ENCODE assay signal across 10 mouse cellular contexts in genomic region chr9:110535114-110535513, GRCm38 (mm10). TPM values are rescaled to one million over a fixed set of nuclear protein-coding genes. Genes with fewer than 3 reads are reported as not detected.
DNase-seq lines count a peak whose midpoint lies in the region; ATAC-seq and TF ChIP-seq lines count a peak whose summit lies in the region.
"Had no signal": no experiment of that assay in that cellular context is flagged by ENCODE, and none has a peak within 500 bp of the region (broad histone marks: within the 10 kb centered on the region; RNA-seq: fewer than 3 reads in every experiment).

No protein-coding gene starts in this region.

- TF ChIP-seq CTCF in lung, embryonic 14.5 days (IDR thresholded peaks at IDR 0.05; ENCODE audit: low read depth), result no peak

- H3K27ac ChIP-seq in forebrain, embryonic 10.5 days, result no peak overlapping the region
- no peak overlapping the region for H3K27ac ChIP-seq in forebrain, embryonic 16.5 days (ENCODE audit: low read length)
- H3K27ac ChIP-seq in lung, embryonic 14.5 days (ENCODE audit: low read depth), result no peak overlapping the region
- H3K27ac ChIP-seq in forebrain, embryonic 13.5 days, result no peak overlapping the region
- H3K27ac ChIP-seq in midbrain, embryonic 14.5 days (replicated peaks; ENCODE audit: low read depth, low read length), result no peak overlapping the region
- H3K27ac ChIP-seq: kidney, postnatal 0 days had no signal

- peak overlapping the region; percentile 99; the same call in 1 of the 2 replicates for H3K4me3 ChIP-seq in forebrain, embryonic 10.5 days
- H3K4me3 ChIP-seq in forebrain, embryonic 16.5 days (replicated peaks; ENCODE audit: low read length), result no peak overlapping the region
- H3K4me3 ChIP-seq in lung, embryonic 14.5 days (ENCODE audit: low read depth, low read length), result no peak overlapping the region
- no peak overlapping the region for H3K4me3 ChIP-seq in forebrain, embryonic 13.5 days
- no peak overlapping the region for H3K4me3 ChIP-seq in midbrain, embryonic 14.5 days (replicated peaks; ENCODE audit: low read depth, low read length)

- no peak for DNase-seq in forebrain, embryonic 10.5 days (ENCODE audit: extremely low spot score, low spot score)
- no peak for DNase-seq in lung, embryonic 14.5 days
- DNase-seq in lung, postnatal 36 days, result no peak
- no peak for DNase-seq in midbrain, embryonic 14.5 days
- no peak for DNase-seq in yolk sac, embryonic 10.5 days (ENCODE audit: low spot score)
- DNase-seq in urinary bladder, postnatal 14 days (ENCODE audit: low spot score), result no peak
- DNase-seq: gastrocnemius, postnatal 10 days had no signal

- 86% methylated on average over 2 of the region's 2 CpGs for WGBS in forebrain, embryonic 10.5 days
- 59% methylated on average over 2 of the region's 2 CpGs for WGBS in forebrain, embryonic 16.5 days
- 65% methylated on average over 2 of the region's 2 CpGs for WGBS in lung, embryonic 14.5 days
- 70% methylated on average over 2 of the region's 2 CpGs for WGBS in forebrain, embryonic 13.5 days
- WGBS in midbrain, embryonic 14.5 days, result 73% methylated on average over 2 of the region's 2 CpGs

- H3K4me1 ChIP-seq in forebrain, embryonic 10.5 days, result peaks cover 29% of the 10 kb centered on the region
- H3K4me1 ChIP-seq in forebrain, embryonic 16.5 days (replicated peaks; ENCODE audit: control insufficient read depth, insufficient read depth, low read length), result peaks cover 27% of the 10 kb centered on the region
- 0 out of 2 replicates have a peak, but pooled peaks cover 11% of the 10 kb centered on the region for H3K4me1 ChIP-seq in lung, embryonic 14.5 days (ENCODE audit: insufficient read depth)
- peaks cover 34% of the 10 kb centered on the region for H3K4me1 ChIP-seq in forebrain, embryonic 13.5 days
- peaks cover 28% of the 10 kb centered on the region for H3K4me1 ChIP-seq in midbrain, embryonic 14.5 days (ENCODE audit: control insufficient read depth, insufficient read depth, low read length)

- H3K36me3 ChIP-seq in forebrain, embryonic 10.5 days (replicated peaks), result peaks cover 52% of the 10 kb centered on the region
- H3K36me3 ChIP-seq in forebrain, embryonic 16.5 days (ENCODE audit: control insufficient read depth, insufficient read depth), result no peaks in the 10 kb centered on the region
- H3K36me3 ChIP-seq in lung, embryonic 14.5 days (ENCODE audit: insufficient read depth), result no peaks in the 10 kb centered on the region; the same call in 1 of the 2 replicates
- peaks cover 4% of the 10 kb centered on the region; the same call in 1 of the 2 replicates for H3K36me3 ChIP-seq in forebrain, embryonic 13.5 days (ENCODE audit: poor library complexity, severe bottlenecking)
- no peaks in the 10 kb centered on the region for H3K36me3 ChIP-seq in midbrain, embryonic 14.5 days (ENCODE audit: control insufficient read depth, insufficient read depth, low read length)

- no peak overlapping the region for H3K9ac ChIP-seq in forebrain, embryonic 16.5 days (replicated peaks; ENCODE audit: low read depth, low read length)
- H3K9ac ChIP-seq in lung, embryonic 14.5 days, result no peak overlapping the region
- H3K9ac ChIP-seq in forebrain, embryonic 13.5 days, result peak overlapping the region; percentile 99; the same call in 1 of the 2 replicates
- H3K9ac ChIP-seq in midbrain, embryonic 14.5 days (replicated peaks; ENCODE audit: low read length), result no peak overlapping the region; the same call in 1 of the 2 replicates

- H3K27me3 ChIP-seq in forebrain, embryonic 10.5 days (ENCODE audit: poor library complexity, severe bottlenecking), result no peaks in the 10 kb centered on the region
- no peaks in the 10 kb centered on the region for H3K27me3 ChIP-seq in forebrain, embryonic 16.5 days (replicated peaks; ENCODE audit: control insufficient read depth, insufficient read depth, low read length)
- no peaks in the 10 kb centered on the region for H3K27me3 ChIP-seq in lung, embryonic 14.5 days (ENCODE audit: insufficient read depth, low read length)
- no peaks in the 10 kb centered on the region for H3K27me3 ChIP-seq in forebrain, embryonic 13.5 days
- no peaks in the 10 kb centered on the region for H3K27me3 ChIP-seq in midbrain, embryonic 14.5 days (ENCODE audit: control insufficient read depth, insufficient read depth, low read length)

- H3K4me2 ChIP-seq in forebrain, embryonic 16.5 days (ENCODE audit: low read length), result no peak overlapping the region
- H3K4me2 ChIP-seq in lung, embryonic 14.5 days, result peak overlapping the region; percentile 32; the same call in 1 of the 2 replicates
- peak overlapping the region; percentile 77 for H3K4me2 ChIP-seq in forebrain, embryonic 13.5 days
- H3K4me2 ChIP-seq in midbrain, embryonic 14.5 days (ENCODE audit: low read length), result peak overlapping the region; percentile 71

- no peaks in the 10 kb centered on the region for H3K9me3 ChIP-seq in forebrain, embryonic 10.5 days
- no peaks in the 10 kb centered on the region for H3K9me3 ChIP-seq in forebrain, embryonic 16.5 days (ENCODE audit: control insufficient read depth, low read length)
- no peaks in the 10 kb centered on the region for H3K9me3 ChIP-seq in lung, embryonic 14.5 days (ENCODE audit: low read depth, low read length)
- H3K9me3 ChIP-seq in forebrain, embryonic 13.5 days (replicated peaks), result no peaks in the 10 kb centered on the region
- H3K9me3 ChIP-seq in midbrain, embryonic 14.5 days (ENCODE audit: control insufficient read depth, low read length), result no peaks in the 10 kb centered on the region

- no peak for ATAC-seq in forebrain, embryonic 16.5 days
- ATAC-seq in lung, embryonic 14.5 days (ENCODE audit: insufficient read depth), result no peak
- ATAC-seq in forebrain, embryonic 13.5 days, result no peak
- ATAC-seq in midbrain, embryonic 14.5 days (ENCODE audit: low FRiP score, low TSS enrichment), result no peak

RNA-seq across cellular contexts. Expression of gene Setd2, which starts 2.7 kb away (rescaled TPM):
- polyA plus RNA-seq in forebrain, embryonic 10.5 days (2016; fragmentation: Nextera tagmentation; extraction: Ambion mirVana), result 35.3 and 38.0 TPM in 2 replicates
- 34.1 and 41.4 TPM in 2 replicates for polyA plus RNA-seq in forebrain, embryonic 16.5 days (2015; fragmentation: Nextera tagmentation; extraction: Ambion mirVana)
- 51.4 and 55.6 TPM in 2 replicates for polyA plus RNA-seq in lung, embryonic 14.5 days (2014; fragmentation: Nextera tagmentation; extraction: Ambion mirVana)
- 39.7 and 41.8 TPM in 2 replicates for polyA plus RNA-seq in forebrain, embryonic 13.5 days (2015; fragmentation: Nextera tagmentation; extraction: Ambion mirVana)
- 49.8 and 58.1 TPM in 2 replicates for polyA plus RNA-seq in midbrain, embryonic 14.5 days (2014; fragmentation: Nextera tagmentation; extraction: Ambion mirVana)

RNA-seq across cellular contexts. Expression of gene Kif9, which starts 58.4 kb away (rescaled TPM):
- 0.70 and 1.1 TPM in 2 replicates for polyA plus RNA-seq in forebrain, embryonic 10.5 days (2016; fragmentation: Nextera tagmentation; extraction: Ambion mirVana)
- polyA plus RNA-seq in forebrain, embryonic 16.5 days (2015; fragmentation: Nextera tagmentation; extraction: Ambion mirVana), result 3.0 TPM in 2 replicates
- polyA plus RNA-seq in lung, embryonic 14.5 days (2014; fragmentation: Nextera tagmentation; extraction: Ambion mirVana), result 0.88 and 1.8 TPM in 2 replicates
- 1.7 and 3.0 TPM in 2 replicates for polyA plus RNA-seq in forebrain, embryonic 13.5 days (2015; fragmentation: Nextera tagmentation; extraction: Ambion mirVana)
- polyA plus RNA-seq in midbrain, embryonic 14.5 days (2014; fragmentation: Nextera tagmentation; extraction: Ambion mirVana), result 2.4 and 3.4 TPM in 2 replicates

RNA-seq across cellular contexts. Expression of gene Klhl18, which starts 58.6 kb away (rescaled TPM):
- 8.2 TPM in 2 replicates for polyA plus RNA-seq in forebrain, embryonic 10.5 days (2016; fragmentation: Nextera tagmentation; extraction: Ambion mirVana)
- polyA plus RNA-seq in forebrain, embryonic 16.5 days (2015; fragmentation: Nextera tagmentation; extraction: Ambion mirVana), result 15.2 and 19.3 TPM in 2 replicates
- polyA plus RNA-seq in lung, embryonic 14.5 days (2014; fragmentation: Nextera tagmentation; extraction: Ambion mirVana), result 8.9 and 9.7 TPM in 2 replicates
- 8.2 and 9.6 TPM in 2 replicates for polyA plus RNA-seq in forebrain, embryonic 13.5 days (2015; fragmentation: Nextera tagmentation; extraction: Ambion mirVana)
- 18.7 and 20.4 TPM in 2 replicates for polyA plus RNA-seq in midbrain, embryonic 14.5 days (2014; fragmentation: Nextera tagmentation; extraction: Ambion mirVana)
